Mouse (Mus musculus) duodenum, adult 2 months (tissue): ENCODE results near the gene Tpo. TPM values are rescaled to one million over a fixed set of nuclear protein-coding genes. Genes with fewer than 3 reads are reported as not detected.

ENCODE experiments used
- polyA plus RNA-seq: library from polyadenylated mRNA; depleted of rRNA; stranded (reverse); fragments of >200 nt; gene quantifications from 2 replicates; pipeline ENCODE4 v1.2.3, GENCODE M21; 2012; ENCODE audit warnings: low replicate concordance; rRNA removed

The Tpo gene
- polyA plus RNA-seq, result 0.13 TPM in 1 of 2 replicates, not detected in the other

DNA sequence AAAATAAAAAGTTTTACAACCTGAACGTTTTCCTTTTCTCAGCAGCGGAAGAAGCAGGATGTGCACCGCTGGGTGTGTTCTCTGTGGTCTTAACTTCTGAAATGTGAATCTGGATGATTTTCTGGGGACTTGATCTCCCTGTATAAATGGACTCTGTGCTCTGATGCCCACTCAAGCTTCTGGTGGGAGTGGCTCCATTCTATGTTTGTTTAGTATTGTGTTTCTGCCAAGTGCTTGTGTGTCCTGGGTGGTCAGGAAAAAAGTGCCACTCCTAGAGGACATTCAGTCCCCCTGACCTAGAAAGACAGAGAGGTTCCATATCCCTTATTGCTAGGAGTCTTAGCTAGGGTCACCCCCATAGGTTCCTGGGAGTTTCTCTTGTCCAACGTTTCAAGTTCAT is at the start of gene Tpo:
Tpo (minus strand) TSS at position 101 of the 400 bp plus-strand sequence.

Other genes with a start within 250 kb of the Tpo start
- 7.8 and 13.2 TPM in 2 replicates for gene Pxdn, start 195.0 kb downstream of the Tpo start, polyA plus RNA-seq
- 6.2 and 7.1 TPM in 2 replicates for gene Sntg2, start 240.8 kb upstream of the Tpo start, polyA plus RNA-seq